In genomic region chr4:143411566-143412218, GRCm38 (mm10) we compare ENCODE assay signal across 8 mouse cellular contexts. TPM values are rescaled to one million over a fixed set of nuclear protein-coding genes. Genes with fewer than 3 reads are reported as not detected.
A peak's percentile ranks its signal among the peaks of the same experiment; 100 is the strongest.
DNase-seq lines count a peak whose midpoint lies in the region; ATAC-seq and TF ChIP-seq lines count a peak whose summit lies in the region.

No protein-coding gene starts in this region.

- no peaks in the 10 kb centered on the region for H3K27me3 ChIP-seq in hindbrain, embryonic 14.5 days (ENCODE audit: control insufficient read depth, insufficient read depth, low read length)
- no peaks in the 10 kb centered on the region for H3K27me3 ChIP-seq in lung, embryonic 15.5 days
- no peaks in the 10 kb centered on the region for H3K27me3 ChIP-seq in stomach, postnatal 0 days (ENCODE audit: control insufficient read depth, insufficient read depth, low read length)

- peak overlapping the region; percentile 62 for H3K9ac ChIP-seq in hindbrain, embryonic 14.5 days
- peak overlapping the region; percentile 52; the same call in 1 of the 2 replicates for H3K9ac ChIP-seq in lung, embryonic 15.5 days
- no peak overlapping the region; the same call in 1 of the 2 replicates for H3K9ac ChIP-seq in stomach, postnatal 0 days (ENCODE audit: low read length)

- peak overlapping the region; percentile 48 for H3K4me3 ChIP-seq in hindbrain, embryonic 14.5 days (replicated peaks; ENCODE audit: low read length)
- peak overlapping the region; percentile 68 for H3K4me3 ChIP-seq in lung, embryonic 15.5 days
- H3K4me3 ChIP-seq in stomach, postnatal 0 days (ENCODE audit: low read depth, low read length): peak overlapping the region; percentile 59

- TF ChIP-seq CTCF in stomach, postnatal 0 days (IDR thresholded peaks at IDR 0.05; ENCODE audit: low read depth): no peak

- 0 out of 2 replicates have a peak, but pooled peaks cover 4% of the 10 kb centered on the region for H3K9me3 ChIP-seq in hindbrain, embryonic 14.5 days (ENCODE audit: control insufficient read depth, low read length)
- no peaks in the 10 kb centered on the region for H3K9me3 ChIP-seq in lung, embryonic 15.5 days
- H3K9me3 ChIP-seq in stomach, postnatal 0 days (ENCODE audit: control insufficient read depth, low read length): no peaks in the 10 kb centered on the region

- peak; percentile 8; the same call in 1 of the 2 replicates for ATAC-seq in hindbrain, embryonic 14.5 days (ENCODE audit: low FRiP score)
- ATAC-seq in lung, embryonic 15.5 days (ENCODE audit: borderline replicate concordance, extremely low read depth, low FRiP score, low TSS enrichment): 0 out of 2 replicates have a peak, but pooled peaks have one; percentile 20
- ATAC-seq in stomach, postnatal 0 days (ENCODE audit: low FRiP score, low TSS enrichment): peak; percentile 13; the same call in 1 of the 2 replicates

- TF ChIP-seq EP300 in stomach, postnatal 0 days (optimal IDR thresholded peaks at IDR 0.05): no peak

- DNase-seq in cerebellum, adult 11-12 months: peak; percentile 45
- no peak for DNase-seq in cerebellum, postnatal 4 days (ENCODE audit: low spot score in 2 of 2)
- peak; percentile 23 for DNase-seq in 416B (ENCODE audit: low read depth)
- peak; percentile 9 for DNase-seq in cerebellum, postnatal 36 days
- DNase-seq in hindbrain, embryonic 14.5 days (ENCODE audit: low spot score): no peak
- peak; percentile 47 for DNase-seq in stomach, postnatal 0 days (ENCODE audit: low spot score)
- DNase-seq in thymus, postnatal 36 days: no peak

- H3K36me3 ChIP-seq in hindbrain, embryonic 14.5 days (replicated peaks; ENCODE audit: control insufficient read depth, insufficient read depth): peaks cover 24% of the 10 kb centered on the region
- peaks cover 24% of the 10 kb centered on the region for H3K36me3 ChIP-seq in lung, embryonic 15.5 days
- peaks cover 3% of the 10 kb centered on the region; the same call in 1 of the 2 replicates for H3K36me3 ChIP-seq in stomach, postnatal 0 days (ENCODE audit: control insufficient read depth, insufficient read depth, low read length)

- peak overlapping the region; percentile 92 for H3K27ac ChIP-seq in hindbrain, embryonic 14.5 days
- H3K27ac ChIP-seq in lung, embryonic 15.5 days: no peak overlapping the region
- peak overlapping the region; percentile 65; the same call in 1 of the 2 replicates for H3K27ac ChIP-seq in stomach, postnatal 0 days (replicated peaks)

- WGBS in hindbrain, embryonic 14.5 days: 76% methylated on average over 5 of the region's 5 CpGs
- WGBS in lung, embryonic 15.5 days: 63% methylated on average over 5 of the region's 5 CpGs
- 54% methylated on average over 5 of the region's 5 CpGs for WGBS in stomach, postnatal 0 days

- H3K4me1 ChIP-seq in hindbrain, embryonic 14.5 days (replicated peaks; ENCODE audit: control insufficient read depth, insufficient read depth, low read length): 0 out of 2 replicates have a peak, but pooled peaks cover 3% of the 10 kb centered on the region
- 0 out of 2 replicates have a peak, but pooled peaks cover 6% of the 10 kb centered on the region for H3K4me1 ChIP-seq in lung, embryonic 15.5 days
- peaks cover 3% of the 10 kb centered on the region; the same call in 1 of the 2 replicates for H3K4me1 ChIP-seq in stomach, postnatal 0 days (replicated peaks; ENCODE audit: control insufficient read depth, insufficient read depth)

- H3K4me2 ChIP-seq in hindbrain, embryonic 14.5 days (replicated peaks): peak overlapping the region; percentile 57
- H3K4me2 ChIP-seq in lung, embryonic 15.5 days: peak overlapping the region; percentile 50
- H3K4me2 ChIP-seq in stomach, postnatal 0 days (replicated peaks; ENCODE audit: low read depth): peak overlapping the region; percentile 46

RNA-seq across cellular contexts. Expression of gene Pramef8, which starts 0.5 kb away (rescaled TPM):
- polyA plus RNA-seq in hindbrain, embryonic 14.5 days (2014; fragmentation: Nextera tagmentation; extraction: Ambion mirVana): 16.7 and 18.3 TPM in 2 replicates
- polyA plus RNA-seq in lung, embryonic 15.5 days (2015; fragmentation: Nextera tagmentation; extraction: Ambion mirVana): 17.4 and 19.7 TPM in 2 replicates
- polyA plus RNA-seq in stomach, postnatal 0 days (2015; fragmentation: Nextera tagmentation; extraction: Ambion mirVana): 5.9 and 7.0 TPM in 2 replicates

RNA-seq across cellular contexts. Expression of gene Pramel1, which starts 17.5 kb away (rescaled TPM):
- not detected in 2 replicates for polyA plus RNA-seq in hindbrain, embryonic 14.5 days (2014; fragmentation: Nextera tagmentation; extraction: Ambion mirVana)
- polyA plus RNA-seq in lung, embryonic 15.5 days (2015; fragmentation: Nextera tagmentation; extraction: Ambion mirVana): not detected in 2 replicates
- not detected in 2 replicates for polyA plus RNA-seq in stomach, postnatal 0 days (2015; fragmentation: Nextera tagmentation; extraction: Ambion mirVana)

RNA-seq across cellular contexts. Expression of gene Oog4, which starts 38.4 kb away (rescaled TPM):
- not detected in 2 replicates for polyA plus RNA-seq in hindbrain, embryonic 14.5 days (2014; fragmentation: Nextera tagmentation; extraction: Ambion mirVana)
- not detected in 2 replicates for polyA plus RNA-seq in lung, embryonic 15.5 days (2015; fragmentation: Nextera tagmentation; extraction: Ambion mirVana)
- polyA plus RNA-seq in stomach, postnatal 0 days (2015; fragmentation: Nextera tagmentation; extraction: Ambion mirVana): not detected in 2 replicates

Comparison
In these comparisons a context has a peak if more than half of its experiments do, and no peak if none do; other contexts are left out.
1. DNase-seq: peak in cerebellum, adult 11-12 months (single experiment), 416B (single experiment), cerebellum, postnatal 36 days (2 of 2) and stomach, postnatal 0 days (single experiment); none in cerebellum, postnatal 4 days (0 of 2), hindbrain, embryonic 14.5 days (single experiment) and thymus, postnatal 36 days (0 of 2).
2. Peak in every context shown above with its lines, with median percentiles within 50 percentile points of each other: ATAC-seq, H3K4me2 ChIP-seq and H3K4me3 ChIP-seq.